Mouse (Mus musculus) liver, embryonic 14.5 days (tissue): ENCODE results near the gene Gabbr2. TPM values are rescaled to one million over a fixed set of nuclear protein-coding genes. Genes with fewer than 3 reads are reported as not detected.
A peak's percentile ranks its signal among the peaks of the same experiment; 100 is the strongest.

Experiments used
- ATAC-seq: fragments of 200-750 bp; cut with Nextera tagmentation; 2 replicates; pipeline ENCODE4 v1.8.0; 2017; ENCODE audit warnings: moderate number of reproducible peaks, mild to moderate bottlenecking, moderate library complexity; ENCODE audit not compliant: insufficient read depth
- DNase-seq, 3 experiments: peaks; one replicate each; pipeline ENCODE4 v3.0.0-alpha.2; 2012 to 2013; ENCODE audit warnings: low read depth in 3 of 3, low spot score in 3 of 3
- H3K27ac ChIP-seq: fragments of 300-500 bp; sonication (generic); 2 replicates; pipeline ENCODE4 v1.5.1; 2014; ENCODE audit warnings: moderate library complexity, mild to moderate bottlenecking, control low read depth, inconsistent platforms
- H3K27me3 ChIP-seq: fragments of 300-500 bp; sonication (generic); 2 replicates; pipeline ENCODE4 v1.6.1; 2014; ENCODE audit warnings: mild to moderate bottlenecking, low read length, moderate library complexity; ENCODE audit not compliant: control insufficient read depth, insufficient read depth
- H3K36me3 ChIP-seq: fragments of 300-500 bp; sonication (generic); replicated peaks from 2 replicates; pipeline ENCODE4 v1.6.1; 2014; ENCODE audit warnings: low read depth; ENCODE audit not compliant: control insufficient read depth, insufficient read depth
- H3K4me1 ChIP-seq, 2 experiments: fragments of 200-500 bp in 1 of 2; fragments of 300-500 bp in 1 of 2; sonication (generic) in 1 of 2; replicated peaks; 2 replicates each; pipeline ENCODE4 v1.6.1; 2012 to 2014; ENCODE audit warnings: antibody characterized with exemption in 1 of 2, inconsistent platforms in 1 of 2, low read length in 1 of 2; ENCODE audit not compliant: control insufficient read depth in 2 of 2, insufficient read depth in 2 of 2
- H3K4me2 ChIP-seq: fragments of 300-500 bp; sonication (generic); 2 replicates; pipeline ENCODE4 v1.6.1; 2014; ENCODE audit warnings: low read depth, mild to moderate bottlenecking, control low read depth, moderate library complexity
- H3K4me3 ChIP-seq, 2 experiments: fragments of 200-500 bp in 1 of 2; fragments of 300-500 bp in 1 of 2; sonication (generic) in 1 of 2; 2 replicates each; pipeline ENCODE4 v1.5.1; 2012 to 2014; ENCODE audit warnings: low read depth in 2 of 2, low read length in 2 of 2, mild to moderate bottlenecking in 2 of 2, control low read depth in 1 of 2, inconsistent platforms in 1 of 2, moderate library complexity in 1 of 2; ENCODE audit not compliant: insufficient read depth in 1 of 2
- H3K9ac ChIP-seq: fragments of 300-500 bp; sonication (generic); replicated peaks from 2 replicates; pipeline ENCODE4 v1.6.1; 2014; ENCODE audit warnings: mild to moderate bottlenecking, control low read depth, moderate library complexity
- H3K9me3 ChIP-seq: fragments of 300-500 bp; sonication (generic); 2 replicates; pipeline ENCODE4 v1.6.1; 2016; ENCODE audit warnings: low read length, mixed read lengths; ENCODE audit not compliant: control insufficient read depth
- CTCF ChIP-seq: IDR thresholded peaks from 2 replicates; pipeline ENCODE4 v1.5.1; 2016; ENCODE audit warnings: antibody characterized with exemption, low read depth, control low read depth
- EP300 ChIP-seq: IDR thresholded peaks from 2 replicates; pipeline ENCODE4 v1.6.1; 2016; ENCODE audit warnings: antibody characterized with exemption, low read depth
- WGBS: fragments of 180-500 bp; shearing (Covaris S2); extraction: QIAGEN DNeasy Blood & Tissue Kit; methylation state at CpG from one replicate; pipeline ENCODE4 v1.1.7; 2014; ENCODE audit not compliant: insufficient replicate concordance; 5-methylcytosine and 5-hydroxymethylcytosine counted together
- polyA plus RNA-seq, 2 experiments: library from polyadenylated mRNA; depleted of rRNA in 1 of 2; stranded (reverse) in 1 of 2; unstranded in 1 of 2; fragments of >200 nt; fragmentation: Nextera tagmentation in 1 of 2; extraction: Ambion mirVana in 1 of 2; gene quantifications; 2 replicates each; pipeline versions ENCODE4 v1.2.1 to v1.2.3; 2012 to 2014

Gabbr2 gene
- polyA plus RNA-seq, 2 experiments, result 0.07 TPM; not detected in 1

DNA sequence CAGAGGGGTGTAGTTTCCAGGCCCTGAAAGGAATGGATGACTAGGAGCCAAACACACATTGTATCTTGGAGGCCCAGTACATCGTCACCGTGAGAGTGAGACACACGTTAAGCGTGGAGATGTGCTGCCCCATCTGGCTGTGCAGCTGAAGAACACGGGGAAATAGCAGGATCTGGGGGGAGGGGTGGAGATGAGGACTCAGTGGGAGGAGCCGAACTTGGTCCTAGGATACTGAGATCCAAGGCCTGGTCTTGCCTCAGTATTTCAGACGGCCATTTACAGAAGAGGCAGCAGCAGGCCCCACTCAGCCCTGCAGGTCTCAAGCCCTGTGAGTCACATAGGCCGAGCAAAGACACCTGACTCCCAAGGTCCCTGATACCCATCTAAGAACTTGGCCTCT lies 72.5 kb downstream of the Gabbr2 start:
- no peak for DNase-seq
- 0 out of 2 replicates have a peak, but pooled peaks have one; percentile 8 for TF ChIP-seq CTCF
- TF ChIP-seq EP300, result no peak
- 67% methylated on average over 8 of the region's 8 CpGs for WGBS
- Histone ChIP-seq H3K4me1 (peaks cover 0 to 6% of the 10 kb centered on the region in 2 experiments; a peak in 2 of 4 replicates), H3K27me3 (no peaks in the 10 kb centered on the region), H3K27ac (no peak overlapping the region), H3K4me2 (no peak overlapping the region), H3K9me3 (no peaks in the 10 kb centered on the region), H3K4me3 (no peak overlapping the region), H3K9ac (no peak overlapping the region), H3K36me3 (no peaks in the 10 kb centered on the region)
- no peak for ATAC-seq

- TF ChIP-seq CTCF, result no peak
- TF ChIP-seq EP300, result no peak
- Histone ChIP-seq H3K9ac (no peak overlapping the region), H3K27me3 (no peaks in the 10 kb centered on the region), H3K4me2 (no peak overlapping the region), H3K4me1 (peaks cover 0 to 6% of the 10 kb centered on the region in 2 experiments; a peak in 2 of 4 replicates), H3K27ac (no peak overlapping the region), H3K9me3 (no peaks in the 10 kb centered on the region), H3K4me3 (no peak overlapping the region), H3K36me3 (no peaks in the 10 kb centered on the region)
- ATAC-seq (no peak), DNase-seq (no peak)
- 48% methylated on average over 6 of the region's 6 CpGs for WGBS
Measured at GRCm38 (mm10) chr4:46916786-46917185, 74.9 kb downstream of the Gabbr2 start.

- Histone ChIP-seq H3K4me1 (peaks cover 0 to 6% of the 10 kb centered on the region in 2 experiments; a peak in 2 of 4 replicates), H3K36me3 (no peaks in the 10 kb centered on the region), H3K9ac (no peak overlapping the region), H3K4me3 (no peak overlapping the region), H3K9me3 (no peaks in the 10 kb centered on the region), H3K4me2 (no peak overlapping the region), H3K27me3 (no peaks in the 10 kb centered on the region), H3K27ac (no peak overlapping the region)
- DNase-seq, result no peak
- ATAC-seq, result no peak
- TF ChIP-seq CTCF, result no peak
- TF ChIP-seq EP300, result no peak
- WGBS, result 72% methylated on average over 12 of the region's 12 CpGs
Measured at GRCm38 (mm10) chr4:46915934-46916333, 75.7 kb downstream of the Gabbr2 start.

DNA sequence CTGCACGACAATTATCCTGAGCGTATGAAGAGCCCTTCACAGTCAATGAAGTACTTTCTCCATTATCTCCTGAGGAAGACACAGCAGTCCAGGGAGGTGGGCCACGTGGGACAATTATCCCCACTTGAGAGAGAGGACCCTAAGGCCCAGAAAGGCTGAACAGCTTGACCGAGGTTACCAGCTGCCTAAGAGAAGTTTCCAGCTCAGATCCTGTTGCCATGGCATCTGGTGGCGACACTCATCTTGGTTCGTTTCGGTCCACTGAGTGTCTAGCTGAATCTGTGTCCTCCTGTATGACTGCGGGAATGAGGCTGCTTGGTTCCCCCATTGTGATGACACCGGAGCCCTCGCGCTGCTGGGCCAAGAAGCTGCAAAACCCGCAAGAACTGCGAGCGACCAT lies 76.2 kb downstream of the Gabbr2 start:
- H3K36me3 ChIP-seq, result no peaks in the 10 kb centered on the region
- H3K4me1 ChIP-seq, result peaks cover 0 to 6% of the 10 kb centered on the region in 2 experiments; a peak in 2 of 4 replicates
- TF ChIP-seq EP300, result no peak
- TF ChIP-seq CTCF, result no peak
- no peak overlapping the region for H3K9ac ChIP-seq
- no peaks in the 10 kb centered on the region for H3K9me3 ChIP-seq
- WGBS, result 76% methylated on average over 14 of the region's 14 CpGs
- DNase-seq (no peak), ATAC-seq (no peak)
- H3K27me3 ChIP-seq, result no peaks in the 10 kb centered on the region
- no peak overlapping the region for H3K4me2 ChIP-seq
- no peak overlapping the region for H3K27ac ChIP-seq
- H3K4me3 ChIP-seq, result no peak overlapping the region

DNA sequence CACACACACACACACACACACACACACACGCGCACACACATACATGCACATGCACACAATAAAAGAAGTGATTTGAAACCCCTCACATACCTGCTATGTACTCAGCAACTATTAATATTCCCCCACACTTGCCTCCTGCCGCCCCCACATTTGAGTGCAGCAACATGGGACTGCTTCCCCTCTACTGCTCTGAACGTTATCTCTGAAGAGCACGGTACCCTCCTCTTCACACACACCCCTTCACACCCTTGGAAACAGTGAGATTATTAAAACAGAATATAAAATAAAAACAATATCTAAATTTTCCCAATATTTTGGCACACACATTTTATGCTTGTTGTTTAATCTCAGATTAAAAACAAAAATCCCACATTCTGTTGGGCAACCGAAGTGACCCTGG lies 77.1 kb downstream of the Gabbr2 start:
- ATAC-seq (peak; percentile 58; the same call in 1 of the 2 replicates), DNase-seq (no peak)
- Histone ChIP-seq H3K4me3 (no peak overlapping the region), H3K36me3 (no peaks in the 10 kb centered on the region), H3K9ac (no peak overlapping the region), H3K4me2 (no peak overlapping the region), H3K27ac (no peak overlapping the region), H3K9me3 (no peaks in the 10 kb centered on the region), H3K4me1 (peaks cover 0 to 6% of the 10 kb centered on the region in 2 experiments; a peak in 2 of 4 replicates), H3K27me3 (no peaks in the 10 kb centered on the region)
- no peak for TF ChIP-seq EP300
- no peak for TF ChIP-seq CTCF
- WGBS, result 56% methylated on average over 6 of the region's 6 CpGs
